Mouse (Mus musculus): ENCODE measurements around the gene Pold3. TPM values are rescaled to one million over a fixed set of nuclear protein-coding genes. Genes with fewer than 3 reads are reported as not detected.

Gene Pold3
- polyA plus RNA-seq (2014; fragmentation: Nextera tagmentation; extraction: Ambion mirVana), result 43.1 and 45.8 TPM in 2 replicates

DNA sequence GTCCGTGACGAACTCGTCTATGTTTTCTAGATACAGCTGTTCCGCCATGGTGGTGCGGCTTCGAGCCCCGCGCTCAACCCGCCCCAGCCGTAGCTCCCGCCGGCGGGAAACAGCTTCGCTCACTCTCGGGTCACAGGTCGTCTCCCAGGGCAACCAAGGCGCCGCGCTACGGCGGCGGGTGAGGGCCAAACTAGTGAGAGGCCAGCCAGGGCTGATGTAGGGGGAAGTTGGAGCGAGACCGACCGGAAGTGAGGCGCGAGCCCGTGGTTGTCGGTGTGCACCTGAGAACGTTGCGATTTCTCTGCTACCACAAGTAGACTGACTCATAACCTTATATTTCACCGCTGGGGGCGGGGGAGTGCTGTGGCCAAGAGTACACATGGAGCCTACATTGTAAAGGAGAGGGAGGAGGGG, at the start of gene Pold3:
Gene Pold3, minus strand, starts transcription at position 190 of the 414 bp plus-strand sequence.
- peaks cover 26% of the 10 kb centered on the region for H3K36me3 ChIP-seq (replicated peaks; ENCODE audit: control insufficient read depth, insufficient read depth)
- peak within 1 kb of the TSS; percentile 81 for H3K9ac ChIP-seq
- peak; percentile 99 for DNase-seq (ENCODE audit: low spot score)
- peak within 1 kb of the TSS; percentile 89 for H3K4me2 ChIP-seq (replicated peaks)
- ATAC-seq (ENCODE audit: low FRiP score), result peak; percentile 95
- peaks cover 9% of the 10 kb centered on the region; the same call in 1 of the 2 replicates for H3K4me1 ChIP-seq (replicated peaks; ENCODE audit: control insufficient read depth, insufficient read depth, low read length)
- WGBS, result under 1% methylated on average over 33 of the region's 33 CpGs
- H3K9me3 ChIP-seq (ENCODE audit: control insufficient read depth, low read length), result no peaks in the 10 kb centered on the region
- peak within 1 kb of the TSS; percentile 96 for H3K4me3 ChIP-seq (replicated peaks; ENCODE audit: low read length)
- peak within 1 kb of the TSS; percentile 82 for H3K27ac ChIP-seq
- no peaks in the 10 kb centered on the region for H3K27me3 ChIP-seq (ENCODE audit: control insufficient read depth, insufficient read depth, low read length)

DNA sequence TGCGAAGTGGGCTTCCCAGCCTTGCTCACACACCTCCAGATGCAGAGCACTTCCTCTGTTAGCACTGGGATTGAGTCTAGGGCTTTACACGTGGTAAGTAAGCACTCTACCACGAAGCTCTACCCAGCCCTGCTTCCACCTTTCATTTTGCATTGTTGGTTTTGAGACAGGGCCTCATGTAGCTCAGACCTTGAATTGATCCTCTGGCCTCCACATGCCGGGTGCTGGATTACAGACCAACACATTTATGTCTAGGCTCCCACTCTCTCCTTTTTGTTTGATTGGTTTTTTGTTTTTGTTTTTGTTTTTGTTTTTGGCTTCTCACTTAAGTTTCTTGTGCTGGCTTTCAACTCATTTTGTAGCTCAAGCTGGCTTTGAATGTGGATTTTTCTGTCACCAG, 49.4 kb upstream of the Pold3 start:
- Histone ChIP-seq H3K27ac (no peak overlapping the region), H3K4me1 (replicated peaks; ENCODE audit: control insufficient read depth, insufficient read depth, low read length) (no peaks in the 10 kb centered on the region), H3K36me3 (replicated peaks; ENCODE audit: control insufficient read depth, insufficient read depth) (no peaks in the 10 kb centered on the region), H3K9ac (no peak overlapping the region), H3K9me3 (ENCODE audit: control insufficient read depth, low read length) (no peaks in the 10 kb centered on the region), H3K4me2 (replicated peaks) (no peak overlapping the region), H3K4me3 (replicated peaks; ENCODE audit: low read length) (no peak overlapping the region), H3K27me3 (ENCODE audit: control insufficient read depth, insufficient read depth, low read length) (no peaks in the 10 kb centered on the region)
- no peak for ATAC-seq (ENCODE audit: low FRiP score)
- WGBS, result 66% methylated on average over 4 of the region's 4 CpGs
- no peak for DNase-seq (ENCODE audit: low spot score)

DNA sequence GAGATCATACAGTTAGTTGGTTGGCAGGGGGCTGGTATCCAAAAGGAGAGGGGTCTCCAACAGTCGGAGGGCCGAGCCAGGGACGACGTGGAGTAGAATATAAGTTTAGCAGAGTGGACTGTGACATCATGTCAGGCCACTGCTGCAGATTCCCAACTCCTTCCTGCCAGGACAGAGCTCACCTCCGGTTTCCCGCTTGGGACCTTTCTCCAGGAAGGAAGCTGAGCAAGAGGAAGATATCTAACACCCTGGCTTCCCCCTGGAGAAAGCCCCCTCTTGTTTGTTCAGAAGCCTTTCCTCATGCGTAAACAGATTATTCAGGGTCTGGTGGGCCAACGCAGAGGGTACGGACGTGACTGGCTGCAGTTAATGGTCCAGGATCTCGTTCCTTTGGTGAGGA, 47.3 kb upstream of the Pold3 start:
- no peak overlapping the region for H3K4me3 ChIP-seq (replicated peaks; ENCODE audit: low read length)
- no peak for DNase-seq (ENCODE audit: low spot score)
- no peaks in the 10 kb centered on the region for H3K4me1 ChIP-seq (replicated peaks; ENCODE audit: control insufficient read depth, insufficient read depth, low read length)
- no peak overlapping the region for H3K9ac ChIP-seq
- WGBS, result 78% methylated on average over 11 of the region's 11 CpGs
- H3K9me3 ChIP-seq (ENCODE audit: control insufficient read depth, low read length), result no peaks in the 10 kb centered on the region
- H3K4me2 ChIP-seq (replicated peaks), result no peak overlapping the region
- H3K27ac ChIP-seq, result no peak overlapping the region
- H3K36me3 ChIP-seq (replicated peaks; ENCODE audit: control insufficient read depth, insufficient read depth), result no peaks in the 10 kb centered on the region
- H3K27me3 ChIP-seq (ENCODE audit: control insufficient read depth, insufficient read depth, low read length), result no peaks in the 10 kb centered on the region
- no peak for ATAC-seq (ENCODE audit: low FRiP score)

DNA sequence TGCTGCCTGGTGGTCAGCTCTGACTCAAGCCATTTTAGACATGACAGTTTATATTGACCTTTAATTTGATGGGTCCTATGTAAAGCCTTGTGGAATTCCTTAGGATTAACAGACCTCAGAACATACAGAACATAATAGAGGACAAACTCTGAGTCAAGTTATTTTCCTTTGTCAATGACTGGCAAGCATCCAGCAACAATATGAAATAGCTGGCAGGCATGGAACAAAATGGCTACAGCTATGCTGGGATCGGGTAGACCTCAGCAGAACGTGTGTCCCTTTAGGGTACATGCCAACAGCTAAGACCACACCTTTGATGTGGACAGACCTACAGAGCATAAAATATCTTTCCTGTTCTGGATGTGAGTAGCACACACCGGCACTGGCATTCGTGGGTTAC, 42.1 kb upstream of the Pold3 start:
- DNase-seq (ENCODE audit: low spot score), result no peak
- H3K27me3 ChIP-seq (ENCODE audit: control insufficient read depth, insufficient read depth, low read length), result no peaks in the 10 kb centered on the region
- ATAC-seq (ENCODE audit: low FRiP score), result no peak
- H3K9me3 ChIP-seq (ENCODE audit: control insufficient read depth, low read length), result no peaks in the 10 kb centered on the region
- no peak overlapping the region for H3K4me2 ChIP-seq (replicated peaks)
- 0 out of 2 replicates have a peak, but pooled peaks cover 4% of the 10 kb centered on the region for H3K4me1 ChIP-seq (replicated peaks; ENCODE audit: control insufficient read depth, insufficient read depth, low read length)
- H3K4me3 ChIP-seq (replicated peaks; ENCODE audit: low read length), result no peak overlapping the region
- H3K36me3 ChIP-seq (replicated peaks; ENCODE audit: control insufficient read depth, insufficient read depth), result no peaks in the 10 kb centered on the region
- no peak overlapping the region for H3K27ac ChIP-seq
- no peak overlapping the region for H3K9ac ChIP-seq
- WGBS, result 82% methylated on average over 4 of the region's 4 CpGs

DNA sequence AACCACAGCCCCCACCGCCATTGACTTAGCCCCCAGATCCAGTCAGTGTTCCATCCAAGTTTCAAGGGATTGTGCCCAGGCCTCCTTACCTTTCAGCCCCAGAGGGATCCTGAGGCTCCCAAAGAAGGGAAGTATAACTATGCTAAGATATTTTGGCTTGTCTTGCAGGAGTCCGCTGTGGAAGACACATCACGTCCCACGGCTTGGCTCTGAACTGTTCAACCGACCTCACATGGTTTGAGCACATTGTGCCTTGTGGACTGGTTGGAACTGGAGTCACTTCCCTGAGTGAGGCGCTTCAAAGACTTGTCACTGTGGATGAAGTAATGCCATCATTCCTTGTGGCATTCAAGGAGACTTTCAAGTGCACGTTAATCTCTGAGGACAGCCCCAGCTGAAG, 38.6 kb upstream of the Pold3 start:
- Histone ChIP-seq H3K4me2 (replicated peaks) (peak overlapping the region; percentile 79), H3K36me3 (replicated peaks; ENCODE audit: control insufficient read depth, insufficient read depth) (no peaks in the 10 kb centered on the region), H3K27me3 (ENCODE audit: control insufficient read depth, insufficient read depth, low read length) (no peaks in the 10 kb centered on the region), H3K9ac (peak overlapping the region; percentile 81), H3K4me3 (replicated peaks; ENCODE audit: low read length) (peak overlapping the region; percentile 83), H3K4me1 (replicated peaks; ENCODE audit: control insufficient read depth, insufficient read depth, low read length) (0 out of 2 replicates have a peak, but pooled peaks cover 4% of the 10 kb centered on the region), H3K27ac (peak overlapping the region; percentile 88; the same call in 1 of the 2 replicates), H3K9me3 (ENCODE audit: control insufficient read depth, low read length) (no peaks in the 10 kb centered on the region)
- ATAC-seq (ENCODE audit: low FRiP score) (no peak; the same call in 1 of the 2 replicates), DNase-seq (ENCODE audit: low spot score) (no peak)
- WGBS, result 77% methylated on average over 7 of the region's 7 CpGs

DNA sequence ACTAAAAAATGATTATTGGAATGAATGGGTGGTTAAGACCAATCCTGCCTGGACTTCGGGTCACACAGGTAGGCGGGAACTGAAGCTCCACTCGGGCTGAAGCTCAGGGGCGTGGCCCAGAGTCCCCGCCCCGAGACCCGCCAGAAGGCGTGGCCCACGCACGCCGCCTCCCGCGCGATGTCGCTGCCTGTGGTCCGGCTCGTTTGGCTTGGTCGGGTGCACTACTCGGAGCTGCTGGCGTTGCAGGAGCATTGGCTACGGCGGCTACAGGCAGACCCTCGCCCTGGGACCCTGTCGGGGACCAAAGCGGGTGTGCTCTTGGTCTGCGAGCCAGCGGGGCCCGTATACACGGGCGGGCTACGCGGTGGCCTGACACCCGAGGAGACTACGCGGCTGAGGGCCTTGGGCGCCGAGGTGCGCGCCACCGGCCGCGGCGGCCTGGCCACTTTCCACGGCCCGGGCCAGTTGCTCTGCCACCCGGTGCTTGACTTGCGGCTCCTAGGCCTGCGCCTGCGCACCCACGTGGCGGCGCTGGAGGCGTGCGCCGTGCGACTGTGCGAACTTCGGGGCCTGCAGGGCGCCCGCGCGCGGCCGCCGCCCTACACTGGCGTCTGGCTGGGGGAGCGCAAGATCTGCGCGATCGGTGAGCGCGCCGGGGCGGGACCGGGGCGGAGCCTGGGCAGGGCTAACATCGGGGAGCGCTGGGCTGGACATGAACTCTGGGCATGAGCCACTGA, 37.9 kb upstream of the Pold3 start, which contains the start of gene Lipt2:
Gene Lipt2, plus strand, starts transcription at position 173 of the 737 bp plus-strand sequence.
- ATAC-seq (ENCODE audit: low FRiP score) (peak; percentile 97), DNase-seq (ENCODE audit: low spot score) (peak; percentile 87)
- Histone ChIP-seq H3K4me2 (replicated peaks) (peak within 1 kb of the TSS; percentile 79), H3K36me3 (replicated peaks; ENCODE audit: control insufficient read depth, insufficient read depth) (no peaks in the 10 kb centered on the region), H3K4me3 (replicated peaks; ENCODE audit: low read length) (peak within 1 kb of the TSS; percentile 83), H3K27me3 (ENCODE audit: control insufficient read depth, insufficient read depth, low read length) (no peaks in the 10 kb centered on the region), H3K9ac (peak within 1 kb of the TSS; percentile 81), H3K27ac (peak within 1 kb of the TSS; percentile 88), H3K9me3 (ENCODE audit: control insufficient read depth, low read length) (no peaks in the 10 kb centered on the region), H3K4me1 (replicated peaks; ENCODE audit: control insufficient read depth, insufficient read depth, low read length) (0 out of 2 replicates have a peak, but pooled peaks cover 4% of the 10 kb centered on the region)
- WGBS, result under 1% methylated on average over 78 of the region's 78 CpGs

DNA sequence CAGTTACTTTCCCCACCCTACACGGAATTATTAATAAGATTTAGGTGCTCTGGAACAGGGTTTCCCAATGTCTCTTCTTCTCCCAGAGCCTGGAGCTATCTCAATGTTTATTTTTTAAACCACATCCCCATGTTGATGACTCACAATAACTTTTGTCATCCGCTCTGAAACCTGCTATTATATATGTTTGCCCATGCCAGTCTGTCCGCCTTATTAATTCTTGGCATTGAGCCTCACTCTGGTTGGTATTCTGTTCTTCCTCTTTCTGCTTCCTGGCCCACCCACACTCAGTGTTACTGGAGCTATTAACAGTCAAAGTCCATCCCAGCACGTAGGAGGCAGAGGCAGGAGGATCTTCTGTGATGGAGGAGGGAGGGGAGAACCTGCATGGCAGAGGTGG, 36.3 kb upstream of the Pold3 start:
- Histone ChIP-seq H3K4me2 (replicated peaks) (no peak overlapping the region), H3K27me3 (ENCODE audit: control insufficient read depth, insufficient read depth, low read length) (no peaks in the 10 kb centered on the region), H3K27ac (no peak overlapping the region), H3K36me3 (replicated peaks; ENCODE audit: control insufficient read depth, insufficient read depth) (no peaks in the 10 kb centered on the region), H3K4me1 (replicated peaks; ENCODE audit: control insufficient read depth, insufficient read depth, low read length) (0 out of 2 replicates have a peak, but pooled peaks cover 4% of the 10 kb centered on the region), H3K9me3 (ENCODE audit: control insufficient read depth, low read length) (no peaks in the 10 kb centered on the region), H3K9ac (no peak overlapping the region), H3K4me3 (replicated peaks; ENCODE audit: low read length) (no peak overlapping the region)
- DNase-seq (ENCODE audit: low spot score) (no peak), ATAC-seq (ENCODE audit: low FRiP score) (no peak)
- 81% methylated on average over 4 of the region's 4 CpGs for WGBS

DNA sequence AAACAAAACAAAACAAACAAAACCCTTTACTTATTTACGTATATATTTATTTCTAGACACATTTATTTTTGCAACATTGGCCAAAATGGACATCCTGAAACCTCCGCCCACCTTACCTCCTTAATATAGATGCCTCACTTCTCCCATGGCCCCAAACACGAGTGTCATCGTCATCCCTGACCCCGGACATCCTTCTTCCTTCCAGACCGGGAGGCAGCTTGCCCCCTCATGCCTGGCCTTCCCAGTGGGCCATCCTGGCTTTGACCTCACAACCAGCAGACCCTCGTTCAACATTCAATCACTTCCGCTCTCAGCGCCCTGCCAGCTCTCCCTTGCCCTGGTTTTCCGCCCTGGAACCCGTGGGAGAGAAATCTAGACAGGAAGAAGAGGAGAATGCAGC, 29.3 kb upstream of the Pold3 start:
- no peak overlapping the region for H3K9ac ChIP-seq
- H3K27me3 ChIP-seq (ENCODE audit: control insufficient read depth, insufficient read depth, low read length), result no peaks in the 10 kb centered on the region
- no peak for ATAC-seq (ENCODE audit: low FRiP score)
- H3K4me1 ChIP-seq (replicated peaks; ENCODE audit: control insufficient read depth, insufficient read depth, low read length), result no peaks in the 10 kb centered on the region
- no peak overlapping the region for H3K4me2 ChIP-seq (replicated peaks)
- H3K36me3 ChIP-seq (replicated peaks; ENCODE audit: control insufficient read depth, insufficient read depth), result no peaks in the 10 kb centered on the region
- H3K9me3 ChIP-seq (ENCODE audit: control insufficient read depth, low read length), result no peaks in the 10 kb centered on the region
- H3K4me3 ChIP-seq (replicated peaks; ENCODE audit: low read length), result no peak overlapping the region
- H3K27ac ChIP-seq, result no peak overlapping the region
- 81% methylated on average over 11 of the region's 11 CpGs for WGBS
- no peak for DNase-seq (ENCODE audit: low spot score)

DNA sequence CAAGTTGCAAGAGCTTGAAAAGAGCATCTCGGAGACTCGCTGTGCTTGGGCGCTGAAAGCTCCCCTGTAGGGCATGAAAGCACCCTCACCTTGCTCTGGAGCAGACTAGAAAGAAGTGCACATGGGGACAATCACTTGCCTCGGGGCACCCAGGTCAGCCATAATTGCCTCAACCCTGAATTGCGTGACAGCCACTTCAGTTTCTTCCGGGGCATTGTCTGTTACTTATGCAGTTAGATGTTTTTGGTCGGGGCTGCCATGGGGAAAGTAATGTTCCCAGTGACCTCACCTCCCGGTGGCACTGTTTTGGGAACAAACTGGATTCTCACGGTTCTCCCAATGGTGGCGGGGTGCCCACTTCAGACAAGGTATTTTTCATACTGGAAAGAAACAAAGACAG, 28.7 kb upstream of the Pold3 start:
- no peaks in the 10 kb centered on the region for H3K4me1 ChIP-seq (replicated peaks; ENCODE audit: control insufficient read depth, insufficient read depth, low read length)
- DNase-seq (ENCODE audit: low spot score), result no peak
- no peak overlapping the region for H3K4me2 ChIP-seq (replicated peaks)
- no peak for ATAC-seq (ENCODE audit: low FRiP score)
- H3K4me3 ChIP-seq (replicated peaks; ENCODE audit: low read length), result no peak overlapping the region
- no peaks in the 10 kb centered on the region for H3K9me3 ChIP-seq (ENCODE audit: control insufficient read depth, low read length)
- H3K27ac ChIP-seq, result no peak overlapping the region
- H3K36me3 ChIP-seq (replicated peaks; ENCODE audit: control insufficient read depth, insufficient read depth), result no peaks in the 10 kb centered on the region
- H3K27me3 ChIP-seq (ENCODE audit: control insufficient read depth, insufficient read depth, low read length), result no peaks in the 10 kb centered on the region
- no peak overlapping the region for H3K9ac ChIP-seq
- WGBS, result 49% methylated on average over 10 of the region's 10 CpGs

All from hindbrain, embryonic 14.5 days (tissue).